Mouse (Mus musculus) E14TG2a.4 (cell line): ENCODE data around the gene B3gnt3.

Experiments used
- CTCF ChIP-seq: conservative IDR thresholded peaks from 2 replicates; pipeline ENCODE4 v1.5.1; 2014; ENCODE audit warnings: low read length
- POU5F1 ChIP-seq: IDR thresholded peaks from 2 replicates; pipeline ENCODE4 v1.6.1; 2014; ENCODE audit warnings: low read length, borderline replicate concordance

DNA sequence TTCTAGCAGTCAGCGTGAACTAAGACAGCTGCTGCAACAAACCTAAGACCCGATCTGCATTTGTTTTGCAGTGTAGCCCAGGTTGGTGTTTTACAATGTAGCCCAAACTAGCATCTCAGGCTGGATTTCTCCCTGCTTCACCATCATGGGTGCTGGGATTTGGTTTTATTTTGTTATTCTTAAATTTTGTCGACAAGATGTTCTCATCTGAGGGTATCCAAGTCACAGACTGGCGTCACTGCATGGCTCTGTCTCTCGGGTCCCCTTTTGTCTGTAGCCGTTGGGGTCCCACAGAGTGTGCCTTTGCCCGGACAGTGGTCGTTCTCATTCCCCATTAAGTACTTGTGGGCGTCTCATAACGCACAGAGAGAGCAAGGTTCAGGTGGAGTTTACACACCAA lies 16.9 kb downstream of the B3gnt3 start:
- no peak for TF ChIP-seq CTCF
- TF ChIP-seq POU5F1, result no peak
